Mouse (Mus musculus) brain, embryonic 14.5 days (tissue): ENCODE measurements at regions not wholly inside any gene's neighbourhood (a gene's known extent, or its start where the extent isn't known, plus 50 kb on each side); places are given as distances from the start of the nearest gene placed in this dataset.

Source experiments
- CTCF ChIP-seq: fragments of 200-500 bp; IDR thresholded peaks from 2 replicates; pipeline ENCODE4 v1.5.1; 2012; ENCODE audit warnings: inconsistent platforms, mild to moderate bottlenecking, moderate library complexity, borderline replicate concordance; ENCODE audit not compliant: insufficient read depth, insufficient read length; ENCODE audit errors: extremely low read depth
- POLR2A ChIP-seq: fragments of 200-500 bp; IDR thresholded peaks from 2 replicates; pipeline ENCODE4 v1.6.1; 2012; ENCODE audit warnings: mild to moderate bottlenecking, inconsistent platforms, borderline replicate concordance; ENCODE audit not compliant: poor library complexity, insufficient read depth, insufficient read length, severe bottlenecking; ENCODE audit errors: extremely low read depth

GRCm38 (mm10) chr2:107149317-107149716 lies 89.9 kb upstream of the Fshb start:
- no peak for TF ChIP-seq CTCF
- TF ChIP-seq POLR2A, result no peak
